Mouse (Mus musculus) thymus, postnatal 14 days (tissue): Measurements from ENCODE around the gene H2-T22.
"Not testable (repeated sequence)": the region's sequence is repeated elsewhere in the genome, so short reads cannot be mapped to it uniquely, and the experiment has no call there.

ENCODE experiments used
- DNase-seq: peaks from one replicate; pipeline ENCODE4 v3.0.0; 2021

Gene H2-T22

GRCm38 (mm10) chr17:36042610-36043169 lies at the start of gene H2-T22, which contains the start of gene Gm6034:
TSS of gene H2-T22 (minus strand) at chr17:36042747.
TSS of gene Gm6034 (plus strand) at chr17:36042961.
- DNase-seq, result peak; percentile 85

GRCm38 (mm10) chr17:36091933-36092332 lies 49.4 kb upstream of the H2-T22 start:
- DNase-seq, result not testable (repeated sequence)

DNA sequence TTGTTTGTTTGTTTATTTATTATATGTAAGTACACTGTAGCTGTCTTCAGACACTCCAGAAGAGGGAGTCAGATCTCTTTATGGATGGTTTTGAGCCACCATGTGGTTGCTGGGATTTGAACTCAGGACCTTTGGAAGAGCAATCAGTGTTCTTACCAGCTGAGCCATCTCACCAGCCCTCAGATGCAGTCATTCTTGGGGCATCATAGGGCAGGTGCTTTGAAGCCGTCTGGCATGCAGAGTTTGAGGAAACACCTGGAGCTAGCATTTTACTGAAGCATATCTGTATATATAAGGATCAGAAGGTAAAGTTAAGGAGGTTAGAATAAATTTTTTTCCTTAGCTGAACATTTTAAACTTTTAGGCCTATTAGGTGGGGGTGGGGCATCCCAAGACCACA lies 43.4 kb upstream of the H2-T22 start:
- peak; percentile 83 for DNase-seq

DNA sequence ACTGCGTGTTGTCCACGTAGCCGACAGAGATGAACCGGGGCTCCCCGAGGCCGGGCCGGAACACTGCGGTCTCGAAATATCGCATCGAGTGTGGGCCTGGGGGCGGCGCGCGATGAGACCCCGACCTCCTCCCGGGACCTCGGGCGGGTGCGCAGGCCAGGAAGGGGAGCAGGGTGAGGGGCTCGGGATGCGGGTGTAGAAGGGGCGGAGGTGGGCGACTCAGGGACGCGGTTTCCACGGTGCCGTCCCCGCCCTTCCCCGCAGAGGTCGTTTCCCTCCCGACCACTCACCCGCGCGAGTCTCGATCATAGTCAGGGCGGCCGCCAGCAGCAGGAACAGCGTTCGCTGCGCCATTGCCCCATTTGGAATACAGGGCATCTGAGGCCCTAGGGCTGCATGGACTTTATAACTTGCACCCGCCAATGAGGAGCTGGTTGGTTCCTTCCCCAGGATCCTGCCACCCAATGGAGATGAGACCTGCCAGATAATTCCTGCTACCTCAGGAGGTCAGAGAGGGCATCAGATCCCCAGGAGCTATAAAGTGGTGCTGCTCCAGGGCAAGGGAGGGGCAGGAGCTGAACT lies 41.4 kb upstream of the H2-T22 start:
- peak; percentile 56 for DNase-seq

GRCm38 (mm10) chr17:36083266-36083869 lies 40.8 kb upstream of the H2-T22 start:
- DNase-seq, result peak; percentile 48

GRCm38 (mm10) chr17:36082519-36083232 lies 40.1 kb upstream of the H2-T22 start:
- not testable (repeated sequence) for DNase-seq

GRCm38 (mm10) chr17:36081901-36082300 lies 39.4 kb upstream of the H2-T22 start:
- DNase-seq, result not testable (repeated sequence)

DNA sequence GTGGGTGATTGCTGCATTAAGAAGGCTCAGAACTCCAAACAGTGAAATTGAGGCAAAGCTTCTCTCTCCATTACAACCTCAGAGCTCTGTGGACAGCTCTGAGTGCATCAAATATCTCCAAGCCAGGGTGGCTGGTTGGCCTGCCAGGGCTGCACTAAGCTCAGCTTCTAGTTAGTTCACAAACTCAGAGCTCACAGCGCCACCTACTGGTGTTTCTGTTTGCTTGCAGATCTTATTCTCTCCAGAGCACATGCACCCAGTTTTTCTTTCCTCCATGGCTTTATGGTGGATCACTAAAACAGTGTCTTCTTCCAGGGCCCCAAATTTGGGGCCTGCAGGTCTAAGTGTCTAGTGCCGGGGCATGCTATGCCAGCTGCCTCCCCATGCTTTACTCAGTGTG lies 18.3 kb upstream of the H2-T22 start:
- DNase-seq, result peak; percentile 97

DNA sequence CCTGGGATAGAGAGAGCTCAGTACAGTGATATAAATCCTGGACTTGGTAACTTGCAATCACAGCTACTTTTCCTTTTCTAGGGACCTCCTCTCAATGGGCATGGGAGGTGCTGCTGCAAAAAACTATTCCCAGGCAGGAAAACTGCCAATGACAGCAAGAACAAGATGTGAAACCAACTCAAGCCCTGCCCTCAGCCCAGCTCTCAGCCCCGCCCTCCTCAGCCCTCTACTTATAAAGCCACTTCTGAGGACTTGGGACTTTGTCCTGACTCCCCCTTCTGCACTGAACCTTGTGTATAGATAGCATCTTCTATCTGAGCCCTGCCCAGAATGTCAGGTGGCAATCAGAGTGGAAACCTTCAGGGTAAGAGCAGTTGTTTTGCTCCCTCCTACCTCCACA lies 15.8 kb upstream of the H2-T22 start, which contains the start of gene Gm11127:
TSS of gene Gm11127 (minus strand) at position 10 of the 400 bp plus-strand sequence.
- not testable (repeated sequence) for DNase-seq

GRCm38 (mm10) chr17:36057927-36058326 lies 15.4 kb upstream of the H2-T22 start:
- DNase-seq, result not testable (repeated sequence)

DNA sequence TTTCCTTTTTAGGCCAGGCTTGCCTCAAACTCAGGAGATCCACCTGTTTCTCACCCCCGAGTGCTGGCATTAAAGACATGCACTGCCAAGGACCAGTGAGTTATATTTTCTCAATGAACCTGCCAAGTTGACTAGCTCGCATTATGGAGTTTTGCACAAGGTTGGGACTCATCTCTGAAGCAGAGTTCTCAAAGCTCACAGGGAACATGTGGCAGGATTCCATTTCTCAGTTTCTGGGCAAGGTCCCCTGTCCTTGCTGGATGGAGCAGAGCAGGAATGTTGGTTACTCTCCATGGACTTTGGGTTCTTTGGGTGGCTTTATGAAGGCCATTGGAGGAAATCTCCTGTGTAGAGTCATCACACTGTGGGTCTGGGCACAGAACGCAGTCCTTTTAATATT lies 739 bp upstream of the H2-T22 start:
- DNase-seq, result no peak

DNA sequence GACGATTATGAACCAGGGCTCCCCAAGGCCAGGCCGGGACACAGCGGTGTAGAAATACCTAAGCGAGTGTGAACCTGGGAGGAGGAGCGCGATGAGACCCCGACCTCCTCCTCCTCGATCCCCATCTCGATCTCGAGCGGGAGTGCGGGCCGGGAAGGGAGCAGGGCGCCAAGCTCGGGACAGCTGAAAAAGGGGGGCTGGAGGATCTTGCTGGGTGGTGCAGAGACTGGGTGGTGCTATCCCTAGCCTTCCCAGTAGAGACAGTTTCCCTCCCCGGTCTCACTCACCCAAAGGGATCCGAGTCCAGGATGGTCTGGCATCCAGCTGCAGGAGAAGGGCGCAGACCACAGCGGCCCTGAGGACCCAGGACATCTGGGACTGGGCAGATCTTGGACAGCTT lies 492 bp downstream of the H2-T22 start:
- peak; percentile 47 for DNase-seq

GRCm38 (mm10) chr17:36040604-36041003 lies 1.9 kb downstream of the H2-T22 start:
- DNase-seq, result not testable (repeated sequence)

GRCm38 (mm10) chr17:36036126-36036525 lies 6.4 kb downstream of the H2-T22 start:
- DNase-seq, result not testable (repeated sequence)

GRCm38 (mm10) chr17:36035010-36035638 lies 7.4 kb downstream of the H2-T22 start:
- DNase-seq, result peak; percentile 84

DNA sequence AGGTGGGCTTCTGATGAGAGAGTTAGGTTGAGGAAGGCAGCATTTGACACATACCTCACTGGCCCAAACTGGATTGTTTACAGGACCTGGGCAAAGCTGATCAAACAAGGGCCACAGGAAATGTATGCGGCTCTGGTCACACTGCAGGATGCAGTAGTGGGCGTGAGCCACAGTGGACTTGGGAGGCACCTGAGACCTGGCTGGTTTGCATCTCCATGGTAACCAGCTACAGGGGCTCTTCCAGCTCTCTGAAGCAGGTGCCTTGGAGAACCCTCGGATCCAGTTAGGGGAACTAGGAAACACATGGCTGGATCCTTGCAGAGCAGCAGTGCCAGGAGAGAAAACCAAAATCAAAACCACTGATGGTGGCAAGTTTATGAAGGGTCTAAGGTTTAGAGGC lies 8.0 kb downstream of the H2-T22 start:
- not testable (repeated sequence) for DNase-seq

DNA sequence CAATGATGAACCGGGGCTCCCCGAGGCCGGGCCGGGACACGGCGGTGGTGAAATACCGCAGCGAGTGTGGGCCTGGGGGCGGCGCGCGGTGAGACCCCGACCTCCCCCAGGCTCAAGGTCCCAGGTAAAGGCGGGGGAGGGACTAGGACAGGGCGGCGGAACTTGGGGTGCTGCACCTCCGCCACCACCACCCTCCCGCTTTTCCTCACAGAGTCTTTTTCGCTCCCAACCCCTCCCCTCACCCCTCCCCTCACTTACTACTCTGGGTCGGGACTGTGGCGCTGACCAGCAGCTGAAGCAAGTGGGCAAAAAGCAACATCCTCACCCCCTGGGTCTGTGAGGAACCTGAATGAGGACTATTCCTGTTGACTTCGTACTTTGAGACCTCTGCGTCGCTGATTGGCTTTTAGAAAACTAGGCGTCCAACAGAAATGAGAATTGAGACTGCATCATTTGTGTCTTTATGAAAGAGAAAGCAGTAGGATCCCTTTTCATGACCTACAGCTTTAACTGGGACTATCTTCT lies 10.1 kb downstream of the H2-T22 start, which contains the start of gene H2-T23:
TSS of gene H2-T23 (minus strand) at position 505 of the 525 bp plus-strand sequence.
- peak; percentile 75 for DNase-seq

DNA sequence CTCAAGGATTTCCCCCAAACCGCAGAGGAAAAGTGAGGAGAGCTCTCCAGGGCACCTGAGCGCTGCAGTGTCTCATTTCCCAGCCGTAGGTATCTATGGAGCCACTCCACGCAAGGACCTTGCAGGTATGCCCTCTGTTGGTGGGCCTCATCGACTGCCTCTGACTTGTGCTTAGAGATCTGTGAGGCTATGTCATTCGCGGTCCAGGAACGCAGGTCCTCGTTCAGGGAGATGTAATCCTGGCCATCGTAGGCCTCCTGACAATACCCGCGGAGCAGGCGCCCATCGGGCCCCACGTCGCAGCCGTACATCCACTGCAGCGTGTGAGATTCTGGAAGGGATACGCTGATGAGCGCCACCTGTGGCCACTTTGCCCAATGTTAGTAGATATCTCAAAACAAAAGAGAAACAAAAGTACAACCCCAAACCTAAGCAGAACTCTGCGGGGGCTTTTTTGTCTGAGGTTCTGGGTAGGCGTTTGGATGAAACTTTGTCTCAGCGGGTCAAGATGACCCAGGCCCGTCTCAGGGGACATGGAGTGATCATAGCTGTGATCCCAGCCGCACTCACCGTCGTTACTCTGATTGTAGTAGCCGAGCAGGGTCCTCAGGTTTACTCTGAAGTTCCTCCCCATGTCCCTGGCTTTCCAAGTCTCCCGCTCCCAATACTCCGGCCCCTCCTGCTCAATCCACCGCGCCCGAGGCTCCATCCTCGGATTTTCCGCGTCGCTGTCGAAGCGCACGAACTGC lies 10.8 kb downstream of the H2-T22 start:
- peak; percentile 71 for DNase-seq

GRCm38 (mm10) chr17:36030703-36031582 lies 11.6 kb downstream of the H2-T22 start:
- peak; percentile 2 for DNase-seq

DNA sequence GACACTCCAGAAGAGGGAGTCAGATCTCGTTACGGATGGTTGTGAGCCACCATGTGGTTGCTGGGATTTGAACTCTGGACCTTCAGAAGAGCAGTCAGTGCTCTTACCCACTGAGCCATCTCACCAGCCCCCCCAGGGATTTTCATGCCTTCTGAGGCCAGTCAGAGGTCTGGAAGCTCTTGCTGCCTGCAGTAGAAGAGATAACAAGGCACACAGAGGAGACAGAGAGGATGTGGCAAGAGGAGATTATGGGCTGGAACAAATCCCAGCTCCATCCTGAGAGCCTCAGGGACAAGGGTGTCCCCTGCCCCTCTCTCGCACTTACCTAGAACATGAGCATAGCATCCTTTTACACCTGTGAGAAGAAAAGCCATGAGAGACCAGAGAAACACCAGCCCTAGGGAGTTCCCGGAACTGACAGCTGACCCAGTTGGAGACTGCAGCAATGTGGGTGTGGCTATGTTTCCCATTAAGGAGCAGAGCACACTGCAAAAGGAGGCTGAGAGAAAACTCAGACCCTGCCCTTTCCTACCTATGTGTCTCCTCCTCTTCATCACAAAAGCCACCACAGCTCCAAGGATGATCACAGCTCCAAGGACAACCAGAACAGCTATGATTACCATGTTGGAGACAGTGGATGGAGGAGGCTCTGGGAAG lies 12.4 kb downstream of the H2-T22 start:
- not testable (repeated sequence) for DNase-seq
